Mouse (Mus musculus): ENCODE data around the gene 1700109H08Rik. TPM values are rescaled to one million over a fixed set of nuclear protein-coding genes. Genes with fewer than 3 reads are reported as not detected.
"Not testable (repeated sequence)": the region's sequence is repeated elsewhere in the genome, so short reads cannot be mapped to it uniquely, and the experiment has no call there.

The 1700109H08Rik gene
- polyA plus RNA-seq, 1 experiment from 2014 or later = 0.65 TPM

GRCm38 (mm10) chr5:3607114-3607513 is 35.7 kb downstream of the 1700109H08Rik start:
- DNase-seq = no peak

DNA sequence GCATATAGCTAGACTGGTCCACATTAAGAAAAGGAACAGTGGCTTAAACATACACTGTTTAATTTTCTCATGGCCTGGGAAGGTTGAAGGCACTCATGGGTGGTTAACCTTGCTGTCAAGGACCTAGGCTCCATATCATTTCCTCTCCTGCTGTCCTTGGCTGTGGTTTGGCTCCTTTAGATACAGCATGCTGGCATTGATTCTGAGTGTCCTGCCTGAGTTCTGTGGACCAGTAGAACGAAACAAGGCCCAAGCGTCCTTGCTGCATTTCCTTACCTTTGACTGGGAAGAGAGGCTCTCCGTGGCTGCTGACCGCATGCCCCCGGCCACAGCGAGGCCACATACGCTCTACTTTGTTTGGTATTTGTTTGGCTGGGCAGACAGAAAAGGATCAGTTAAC is 37.9 kb downstream of the 1700109H08Rik start:
- no peak overlapping the region for H3K4me3 ChIP-seq (ENCODE audit: low read depth, low read length)
- H3K9ac ChIP-seq (replicated peaks) = no peak overlapping the region
- H3K27ac ChIP-seq (ENCODE audit: low read depth) = no peak overlapping the region
- TF ChIP-seq CTCF (IDR thresholded peaks at IDR 0.05; ENCODE audit: low read depth) (no peak), EP300 (IDR thresholded peaks at IDR 0.05; ENCODE audit: low read depth) (no peak)
- DNase-seq (no peak), ATAC-seq (no peak)
- no peaks in the 10 kb centered on the region for H3K27me3 ChIP-seq (ENCODE audit: insufficient read depth, low read length)
- peaks cover 27% of the 10 kb centered on the region for H3K36me3 ChIP-seq (replicated peaks; ENCODE audit: insufficient read depth, low read length)
- H3K4me2 ChIP-seq (ENCODE audit: low read depth, low read length) = no peak overlapping the region
- WGBS (ENCODE audit: insufficient replicate concordance) = 88% methylated on average over 7 of the region's 7 CpGs
- H3K4me1 ChIP-seq (ENCODE audit: insufficient read depth) = no peaks in the 10 kb centered on the region
- H3K9me3 ChIP-seq (ENCODE audit: low read length) = no peaks in the 10 kb centered on the region

More at GRCm38 (mm10) chr5:3607114-3607513, 35.7 kb downstream of the 1700109H08Rik start:
- ATAC-seq = no peak
- Histone ChIP-seq H3K27me3 (ENCODE audit: insufficient read depth, low read length) (no peaks in the 10 kb centered on the region), H3K9me3 (ENCODE audit: low read length) (no peaks in the 10 kb centered on the region), H3K4me2 (ENCODE audit: low read depth, low read length) (no peak overlapping the region), H3K9ac (replicated peaks) (no peak overlapping the region), H3K4me1 (ENCODE audit: insufficient read depth) (no peaks in the 10 kb centered on the region), H3K36me3 (replicated peaks; ENCODE audit: insufficient read depth, low read length) (peaks cover 24% of the 10 kb centered on the region), H3K27ac (ENCODE audit: low read depth) (no peak overlapping the region), H3K4me3 (ENCODE audit: low read depth, low read length) (no peak overlapping the region)
- TF ChIP-seq CTCF (IDR thresholded peaks at IDR 0.05; ENCODE audit: low read depth) (no peak), EP300 (IDR thresholded peaks at IDR 0.05; ENCODE audit: low read depth) (no peak)
- WGBS (ENCODE audit: insufficient replicate concordance) = 89% methylated on average over 9 of the region's 9 CpGs

DNA sequence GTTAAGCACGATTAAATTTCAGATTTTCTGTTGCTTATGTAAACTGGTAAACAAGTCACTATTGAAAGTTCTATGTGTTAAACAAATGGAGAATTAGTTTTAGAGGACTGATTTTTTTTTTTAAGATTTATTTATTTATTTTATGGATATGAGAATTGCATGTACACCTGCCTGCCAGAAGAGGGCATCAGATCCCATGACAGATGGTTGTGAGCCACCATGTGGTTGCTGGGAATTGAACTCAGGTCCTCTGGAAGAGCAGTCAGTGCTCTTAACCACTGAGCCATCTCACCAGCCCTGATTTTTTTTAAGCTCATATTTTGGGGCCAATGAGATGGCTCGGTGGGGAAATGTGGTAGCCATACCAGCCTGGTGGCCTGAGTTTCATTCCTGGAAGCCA is 40.5 kb downstream of the 1700109H08Rik start:
- DNase-seq; H3K9me3 ChIP-seq (ENCODE audit: low read length); H3K4me1 ChIP-seq (ENCODE audit: insufficient read depth); H3K9ac ChIP-seq (replicated peaks); H3K4me3 ChIP-seq (ENCODE audit: low read depth, low read length); ATAC-seq; H3K27ac ChIP-seq (ENCODE audit: low read depth); H3K27me3 ChIP-seq (ENCODE audit: insufficient read depth, low read length); H3K4me2 ChIP-seq (ENCODE audit: low read depth, low read length): not testable (repeated sequence)
- peaks cover 21% of the 10 kb centered on the region for H3K36me3 ChIP-seq (replicated peaks; ENCODE audit: insufficient read depth, low read length)
- 84% methylated on average over 2 of the region's 2 CpGs for WGBS (ENCODE audit: insufficient replicate concordance)

DNA sequence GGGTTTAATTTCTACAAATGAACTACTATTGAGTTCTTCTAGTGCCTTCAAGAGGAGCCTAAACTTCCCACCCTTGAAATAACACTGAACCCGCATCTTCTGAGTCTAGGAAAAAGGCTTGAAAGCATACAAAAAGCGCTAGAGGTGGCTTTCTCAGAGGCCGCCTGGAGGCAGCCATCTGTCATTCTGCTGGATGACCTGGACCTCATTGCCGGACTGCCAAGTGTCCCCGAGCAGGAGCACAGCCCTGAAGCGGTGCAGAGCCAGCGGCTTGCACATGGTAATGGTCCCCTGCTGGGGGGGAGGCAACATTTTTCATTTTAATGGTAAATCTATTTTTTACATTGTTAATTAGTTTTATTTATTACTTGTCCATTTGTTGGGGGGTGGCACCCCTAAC is 49.1 kb downstream of the 1700109H08Rik start:
- Histone ChIP-seq H3K9me3 (ENCODE audit: low read length) (no peaks in the 10 kb centered on the region), H3K4me2 (ENCODE audit: low read depth, low read length) (no peak overlapping the region), H3K27me3 (ENCODE audit: insufficient read depth, low read length) (no peaks in the 10 kb centered on the region), H3K36me3 (replicated peaks; ENCODE audit: insufficient read depth, low read length) (peaks cover 33% of the 10 kb centered on the region), H3K27ac (ENCODE audit: low read depth) (no peak overlapping the region), H3K9ac (replicated peaks) (no peak overlapping the region), H3K4me3 (ENCODE audit: low read depth, low read length) (no peak overlapping the region), H3K4me1 (ENCODE audit: insufficient read depth) (no peaks in the 10 kb centered on the region)
- no peak for TF ChIP-seq EP300 (IDR thresholded peaks at IDR 0.05; ENCODE audit: low read depth)
- TF ChIP-seq CTCF (IDR thresholded peaks at IDR 0.05; ENCODE audit: low read depth) = no peak
- WGBS (ENCODE audit: insufficient replicate concordance) = 86% methylated on average over 7 of the region's 7 CpGs
- no peak for DNase-seq
- ATAC-seq = no peak

DNA sequence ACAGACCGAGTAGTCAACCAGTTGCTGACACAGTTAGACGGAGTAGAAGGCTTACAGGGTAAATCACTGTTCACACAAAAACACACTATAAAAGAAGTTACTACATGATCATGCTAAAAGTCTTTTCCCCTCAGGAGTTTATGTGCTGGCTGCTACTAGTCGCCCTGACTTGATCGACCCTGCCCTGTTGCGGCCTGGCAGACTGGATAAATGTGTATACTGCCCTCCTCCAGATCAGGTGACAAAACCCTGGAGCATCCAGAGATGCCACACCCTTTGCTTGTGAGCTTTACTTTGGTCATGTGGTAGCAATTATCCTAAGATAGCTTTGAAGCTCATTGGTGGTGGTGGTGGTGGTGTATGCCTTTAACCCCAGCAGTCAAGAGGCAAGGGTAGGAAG is 58.7 kb downstream of the 1700109H08Rik start:
- Histone ChIP-seq H3K4me1 (ENCODE audit: insufficient read depth) (no peaks in the 10 kb centered on the region), H3K27me3 (ENCODE audit: insufficient read depth, low read length) (no peaks in the 10 kb centered on the region), H3K4me2 (ENCODE audit: low read depth, low read length) (no peak overlapping the region), H3K36me3 (replicated peaks; ENCODE audit: insufficient read depth, low read length) (peaks cover 23% of the 10 kb centered on the region), H3K4me3 (ENCODE audit: low read depth, low read length) (no peak overlapping the region), H3K27ac (ENCODE audit: low read depth) (no peak overlapping the region), H3K9me3 (ENCODE audit: low read length) (no peaks in the 10 kb centered on the region), H3K9ac (replicated peaks) (no peak overlapping the region)
- 81% methylated on average over 5 of the region's 5 CpGs for WGBS (ENCODE audit: insufficient replicate concordance)
- DNase-seq (no peak), ATAC-seq (no peak)
- no peak for TF ChIP-seq EP300 (IDR thresholded peaks at IDR 0.05; ENCODE audit: low read depth)
- no peak for TF ChIP-seq CTCF (IDR thresholded peaks at IDR 0.05; ENCODE audit: low read depth)

GRCm38 (mm10) chr5:3631512-3632271 is 60.3 kb downstream of the 1700109H08Rik start:
- no peaks in the 10 kb centered on the region for H3K27me3 ChIP-seq (ENCODE audit: insufficient read depth, low read length)
- H3K9me3 ChIP-seq (ENCODE audit: low read length) = no peaks in the 10 kb centered on the region
- WGBS (ENCODE audit: insufficient replicate concordance) = 78% methylated on average over 16 of the region's 16 CpGs
- DNase-seq (no peak), ATAC-seq (0 out of 2 replicates have a peak, but pooled peaks have one; percentile 43)
- H3K4me3 ChIP-seq (ENCODE audit: low read depth, low read length) = no peak overlapping the region
- no peak overlapping the region for H3K27ac ChIP-seq (ENCODE audit: low read depth)
- no peak overlapping the region for H3K9ac ChIP-seq (replicated peaks)
- peaks cover 22% of the 10 kb centered on the region; the same call in 1 of the 2 replicates for H3K36me3 ChIP-seq (replicated peaks; ENCODE audit: insufficient read depth, low read length)
- no peak for TF ChIP-seq EP300 (IDR thresholded peaks at IDR 0.05; ENCODE audit: low read depth)
- no peak for TF ChIP-seq CTCF (IDR thresholded peaks at IDR 0.05; ENCODE audit: low read depth)
- no peak overlapping the region for H3K4me2 ChIP-seq (ENCODE audit: low read depth, low read length)
- no peaks in the 10 kb centered on the region for H3K4me1 ChIP-seq (ENCODE audit: insufficient read depth)

Data from liver, postnatal 0 days (tissue).